Mouse (Mus musculus): Measurements from ENCODE around the gene Ptrh1.

Ptrh1 gene

GRCm38 (mm10) chr2:32798251-32798962 is 22.8 kb downstream of the Ptrh1 start:
- DNase-seq (ENCODE audit: low spot score) = no peak

- no peak for DNase-seq (ENCODE audit: low spot score)
These were observed 33.4 kb downstream of the Ptrh1 start for GRCm38 (mm10) chr2:32808816-32809566.

- DNase-seq (ENCODE audit: low spot score) = no peak
These were observed 36.4 kb downstream of the Ptrh1 start for GRCm38 (mm10) chr2:32811959-32812358.

- no peak for DNase-seq (ENCODE audit: low spot score)
These were observed 40.9 kb downstream of the Ptrh1 start for GRCm38 (mm10) chr2:32816497-32816896.

- no peak for DNase-seq (ENCODE audit: low spot score)
These were observed 41.5 kb downstream of the Ptrh1 start for GRCm38 (mm10) chr2:32816946-32817581.

GRCm38 (mm10) chr2:32817589-32817988 is 42.0 kb downstream of the Ptrh1 start:
- DNase-seq (ENCODE audit: low spot score) = no peak

GRCm38 (mm10) chr2:32818208-32818607 is 42.6 kb downstream of the Ptrh1 start:
- no peak for DNase-seq (ENCODE audit: low spot score)

GRCm38 (mm10) chr2:32821041-32821802 is 45.6 kb downstream of the Ptrh1 start:
- no peak for DNase-seq (ENCODE audit: low spot score)

- no peak for DNase-seq (ENCODE audit: low spot score)
These were observed 47.1 kb downstream of the Ptrh1 start for GRCm38 (mm10) chr2:32822643-32823042.

GRCm38 (mm10) chr2:32823153-32823552 is 47.6 kb downstream of the Ptrh1 start:
- no peak for DNase-seq (ENCODE audit: low spot score)

- no peak for DNase-seq (ENCODE audit: low spot score)
These were observed 48.1 kb downstream of the Ptrh1 start for GRCm38 (mm10) chr2:32823579-32824154.

GRCm38 (mm10) chr2:32824181-32824580 is 48.6 kb downstream of the Ptrh1 start:
- DNase-seq (ENCODE audit: low spot score) = no peak

GRCm38 (mm10) chr2:32824778-32825177 is 49.2 kb downstream of the Ptrh1 start:
- DNase-seq (ENCODE audit: low spot score) = no peak

GRCm38 (mm10) chr2:32825796-32826195 is 50.2 kb downstream of the Ptrh1 start:
- no peak for DNase-seq (ENCODE audit: low spot score)

Measured in ovary, postnatal 36 days (tissue).